Mouse (Mus musculus): ENCODE results near the gene Ifitm5.

DNA sequence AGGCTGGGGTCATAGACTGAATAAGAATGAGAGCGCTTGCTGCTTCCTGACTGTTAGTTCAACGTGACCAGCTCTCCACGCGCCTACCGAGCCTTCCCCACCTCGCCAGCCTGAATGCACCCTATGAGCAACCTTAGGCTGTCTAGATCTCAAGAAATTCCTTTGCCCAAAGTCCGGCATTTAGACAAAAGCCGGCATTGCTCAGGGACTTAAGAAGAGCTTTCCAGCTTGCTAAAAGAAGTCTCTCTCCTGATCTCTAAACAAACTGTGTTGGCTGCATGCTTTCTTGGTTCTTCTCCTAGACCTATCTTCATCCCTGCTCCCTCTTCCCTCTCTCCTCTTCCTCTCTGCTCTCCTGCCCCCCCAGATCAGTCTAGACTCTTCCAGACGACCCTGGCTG lies 24.8 kb upstream of the Ifitm5 start:
- TF ChIP-seq CTCF (conservative IDR thresholded peaks at IDR 0.05; ENCODE audit: insufficient read depth, insufficient read length, low read depth, low read length) (no peak), POLR2A (IDR thresholded peaks at IDR 0.05; ENCODE audit: low read depth, low read length) (no peak)

Data from kidney, adult 2 months (tissue).